Mouse (Mus musculus) ES-E14 (cell line): Measurements from ENCODE around the gene Tedc2. TPM values are rescaled to one million over a fixed set of nuclear protein-coding genes. Genes with fewer than 3 reads are reported as not detected.

Experiments
- DNase-seq: peaks from one replicate; pipeline ENCODE4 v3.0.0-alpha.2; 2013; ENCODE audit warnings: low read depth, low spot score
- H3K27ac ChIP-seq: 2 replicates; pipeline ENCODE4 v1.5.1; 2012; ENCODE audit warnings: low read depth, mild to moderate bottlenecking, low read length, moderate library complexity, mixed read lengths; ENCODE audit not compliant: poor library complexity, insufficient read depth, severe bottlenecking
- H3K36me3 ChIP-seq: 2 replicates; pipeline ENCODE4 v1.6.1; 2012; ENCODE audit warnings: mild to moderate bottlenecking, low read length, moderate library complexity, mixed read lengths; ENCODE audit not compliant: control insufficient read depth, poor library complexity, insufficient read depth, severe bottlenecking
- H3K4me1 ChIP-seq, 2 experiments: fragments of 150-350 bp in 1 of 2; sonication (generic) in 1 of 2; 2 replicates each; pipeline ENCODE4 v1.6.1; 2012; ENCODE audit warnings: low read length in 2 of 2, mild to moderate bottlenecking in 1 of 2, mixed read lengths in 1 of 2; ENCODE audit not compliant: control insufficient read depth in 2 of 2, insufficient read depth in 2 of 2, poor library complexity in 1 of 2
- H3K4me3 ChIP-seq, 2 experiments: fragments of 150-350 bp in 1 of 2; sonication (generic) in 1 of 2; 2 replicates each; pipeline ENCODE4 v1.5.1; 2012; ENCODE audit warnings: low read length in 2 of 2, low read depth in 1 of 2, mild to moderate bottlenecking in 1 of 2, mixed read lengths in 1 of 2; ENCODE audit not compliant: insufficient read depth in 1 of 2, poor library complexity in 1 of 2, severe bottlenecking in 1 of 2
- H3K9ac ChIP-seq: 2 replicates; pipeline ENCODE4 v1.6.1; 2012; ENCODE audit warnings: low read depth, mild to moderate bottlenecking, low read length, mixed read lengths; ENCODE audit not compliant: poor library complexity, insufficient read depth, severe bottlenecking
- H3K9me3 ChIP-seq: fragments of 150-350 bp; sonication (generic); 2 replicates; pipeline ENCODE4 v1.6.1; 2012; ENCODE audit warnings: low read depth, mild to moderate bottlenecking, low read length; ENCODE audit not compliant: control insufficient read depth, insufficient read depth
- CHD2 ChIP-seq: IDR thresholded peaks from 2 replicates; pipeline ENCODE4 v1.6.1; 2014; ENCODE audit warnings: mild to moderate bottlenecking, low read depth, low read length, inconsistent platforms
- HCFC1 ChIP-seq: IDR thresholded peaks from 2 replicates; pipeline ENCODE4 v1.6.1; 2012; ENCODE audit warnings: low read length, inconsistent platforms, borderline replicate concordance; ENCODE audit not compliant: insufficient read depth
- MAFK ChIP-seq: IDR thresholded peaks from 2 replicates; pipeline ENCODE4 v1.6.1; 2014; ENCODE audit warnings: mild to moderate bottlenecking, low read depth, low read length, inconsistent platforms; ENCODE audit not compliant: insufficient read depth
- ZC3H11A ChIP-seq: IDR thresholded peaks from 2 replicates; pipeline ENCODE4 v1.6.1; 2012; ENCODE audit warnings: low read depth, mild to moderate bottlenecking, inconsistent platforms, low read length, borderline replicate concordance
- ZNF384 ChIP-seq: IDR thresholded peaks from 2 replicates; pipeline ENCODE4 v1.6.1; 2012; ENCODE audit warnings: low read depth, low read length, inconsistent platforms
- in situ Hi-C, 2 experiments: fragments of 600-800 bp; cut with MboI; formaldehyde crosslinking; loops; one replicate each; pipeline ENCODE4 v1.15.1; 2025; ENCODE audit warnings: low sequenced_read_pairs in 2 of 2, inconsistent platforms in 1 of 2; ENCODE audit not compliant: unreplicated experiment in 2 of 2
- total RNA-seq: library from RNA; depleted of rRNA; stranded (reverse); fragments of 300-350 nt; gene quantifications from 2 replicates; pipeline ENCODE4 v1.2.3, GENCODE M21; 2012

Gene Tedc2
- total RNA-seq, 1 experiment, result 31.3 TPM

GRCm38 (mm10) chr17:24208641-24209042 lies 12.0 kb downstream of the Tedc2 start:
- peak overlapping the region; percentile 44 to 57; a peak in 3 of 4 replicates for H3K4me3 ChIP-seq
- no peak for TF ChIP-seq ZC3H11A
- TF ChIP-seq HCFC1, result no peak
- TF ChIP-seq ZNF384, result no peak
- no peak for TF ChIP-seq CHD2
- no peak for TF ChIP-seq MAFK
- no peaks in the 10 kb centered on the region for H3K9me3 ChIP-seq
- in situ Hi-C loops, result no loop called here
- no peaks in the 10 kb centered on the region for H3K36me3 ChIP-seq
- peak overlapping the region; percentile 46 for H3K9ac ChIP-seq
- no peak for DNase-seq
- H3K4me1 ChIP-seq, result peaks cover 5 to 38% of the 10 kb centered on the region in 2 experiments
- H3K27ac ChIP-seq, result no peak overlapping the region

DNA sequence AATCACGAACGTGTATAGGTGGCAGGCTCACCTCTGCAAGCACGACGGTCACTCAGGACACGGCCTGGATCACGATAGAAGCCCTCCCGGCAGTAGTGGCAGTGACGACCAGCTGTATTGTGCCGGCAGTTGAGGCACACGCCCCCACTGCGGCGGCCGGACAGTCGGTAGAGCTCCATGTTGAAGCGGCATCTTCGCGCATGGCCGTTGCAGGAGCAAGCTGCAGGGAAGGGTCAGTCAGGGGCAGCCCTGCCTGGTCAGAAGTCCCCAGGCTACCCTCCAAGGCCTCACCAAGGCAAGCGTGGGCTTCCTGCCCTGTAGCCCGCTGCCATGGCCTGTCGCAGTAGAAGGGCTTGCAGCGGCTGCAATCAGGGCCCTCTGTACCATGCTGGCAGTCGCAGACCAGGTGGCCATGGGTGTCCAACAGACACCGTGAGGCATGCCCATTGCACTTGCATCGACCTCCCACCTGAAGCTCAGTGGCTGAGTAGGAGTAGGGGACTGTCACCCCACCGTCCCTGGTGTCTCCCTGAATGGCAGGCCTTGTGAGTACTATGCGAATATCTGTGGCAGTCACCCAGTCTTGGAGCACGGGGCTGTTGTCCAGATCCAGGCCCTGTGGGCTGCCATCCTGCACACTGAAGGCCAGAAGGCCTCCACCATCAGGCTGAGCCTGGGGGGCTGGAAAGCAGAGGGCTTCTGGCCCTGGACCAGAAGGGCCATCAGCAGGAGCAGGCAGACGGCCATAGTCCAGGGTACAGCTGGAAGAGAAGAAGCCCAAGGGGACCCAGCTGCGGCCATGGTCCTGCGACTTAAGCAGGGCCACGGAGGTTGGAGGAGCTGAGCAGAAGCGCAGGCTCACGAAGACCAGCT lies 12.6 kb downstream of the Tedc2 start:
- no peak overlapping the region for H3K9ac ChIP-seq
- peaks cover 9 to 38% of the 10 kb centered on the region in 2 experiments for H3K4me1 ChIP-seq
- DNase-seq, result no peak
- H3K27ac ChIP-seq, result no peak overlapping the region
- H3K36me3 ChIP-seq, result no peaks in the 10 kb centered on the region
- peak overlapping the region; percentile 44 to 57; a peak in 2 of 4 replicates for H3K4me3 ChIP-seq
- TF ChIP-seq ZNF384 (no peak), HCFC1 (no peak)
- in situ Hi-C loops, result no loop called here
- no peaks in the 10 kb centered on the region for H3K9me3 ChIP-seq

DNA sequence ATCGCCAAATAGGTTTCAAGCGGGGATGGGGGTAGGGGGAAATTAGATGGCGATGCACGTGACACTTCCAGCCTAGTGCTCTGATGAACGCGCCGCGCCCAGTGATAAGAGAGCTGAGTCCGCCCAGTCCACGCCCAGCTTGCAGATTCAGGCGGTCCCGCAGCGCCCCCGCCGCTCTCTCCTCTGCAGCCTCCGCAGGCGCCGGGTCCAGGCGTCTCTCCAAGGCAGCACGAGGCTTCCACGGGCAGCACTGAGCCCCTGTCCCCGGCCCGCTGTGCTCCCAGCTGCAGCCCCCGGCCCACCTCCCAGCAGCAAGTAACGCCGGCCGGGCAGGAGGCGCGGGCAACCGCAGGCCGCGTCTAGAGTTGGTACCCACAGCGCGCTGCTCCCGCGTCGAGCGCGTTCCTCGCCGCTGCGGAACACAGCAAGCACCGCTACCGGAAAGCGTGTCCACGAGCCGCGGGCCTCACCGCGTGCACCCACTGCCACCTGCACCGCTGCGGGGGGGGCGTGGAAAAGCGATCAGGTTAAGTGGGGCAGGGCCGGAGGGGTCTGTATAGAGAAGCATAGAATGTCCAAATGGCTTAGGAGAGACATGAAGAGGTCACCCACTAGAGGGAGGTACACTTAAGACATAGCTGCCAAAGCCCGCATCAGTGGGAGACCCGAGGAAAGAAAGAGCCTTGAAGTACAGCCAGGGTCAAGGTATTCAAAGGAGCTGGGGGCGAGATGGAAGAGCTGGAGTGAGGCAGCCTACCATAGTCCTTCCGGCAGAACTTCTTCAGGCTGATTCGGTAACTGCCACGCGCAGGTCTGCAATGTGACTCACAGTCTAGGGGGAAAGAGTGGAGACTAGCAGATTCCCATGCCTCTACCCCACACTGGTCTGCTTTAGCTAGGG lies 13.9 kb downstream of the Tedc2 start:
- Histone ChIP-seq H3K4me1 (peaks cover 12 to 42% of the 10 kb centered on the region in 2 experiments), H3K9ac (peak overlapping the region; percentile 71; the same call in 1 of the 2 replicates), H3K27ac (no peak overlapping the region), H3K9me3 (no peaks in the 10 kb centered on the region), H3K4me3 (peak overlapping the region; percentile 55 to 82), H3K36me3 (no peaks in the 10 kb centered on the region)
- in situ Hi-C loops, result no loop called here
- TF ChIP-seq ZC3H11A, result no peak
- no peak for TF ChIP-seq MAFK
- no peak for TF ChIP-seq CHD2
- no peak for TF ChIP-seq HCFC1
- TF ChIP-seq ZNF384, result no peak
- no peak for DNase-seq

GRCm38 (mm10) chr17:24205908-24206361 lies 14.7 kb downstream of the Tedc2 start:
- no peaks in the 10 kb centered on the region for H3K36me3 ChIP-seq
- H3K4me1 ChIP-seq, result peaks cover 12 to 37% of the 10 kb centered on the region in 2 experiments
- no peak overlapping the region for H3K27ac ChIP-seq
- peak overlapping the region; percentile 71 for H3K9ac ChIP-seq
- TF ChIP-seq CHD2, result no peak
- no peak for TF ChIP-seq ZC3H11A
- TF ChIP-seq ZNF384, result no peak
- TF ChIP-seq MAFK, result no peak
- TF ChIP-seq HCFC1, result no peak
- in situ Hi-C loops, result no loop called here
- peak overlapping the region; percentile 75 to 82 for H3K4me3 ChIP-seq
- no peak for DNase-seq
- H3K9me3 ChIP-seq, result no peaks in the 10 kb centered on the region
